Mouse (Mus musculus) cerebellum, adult 2 months (tissue): Measurements from ENCODE around the gene Ubtd2. TPM values are rescaled to one million over a fixed set of nuclear protein-coding genes. Genes with fewer than 3 reads are reported as not detected.
"Not testable (repeated sequence)": the region's sequence is repeated elsewhere in the genome, so short reads cannot be mapped to it uniquely, and the experiment has no call there.

Source experiments
- DNase-seq, 2 experiments: peaks; one replicate each; pipeline ENCODE4 v3.0.0; 2021
- H3K27ac ChIP-seq: fragments of 200-500 bp; 2 replicates; pipeline ENCODE4 v1.5.1; 2012; ENCODE audit warnings: low read length, control low read depth, inconsistent platforms; ENCODE audit not compliant: insufficient read depth
- H3K27me3 ChIP-seq: fragments of 200-500 bp; 2 replicates; pipeline ENCODE4 v1.6.1; 2012; ENCODE audit warnings: inconsistent platforms, mild to moderate bottlenecking, low read length, moderate library complexity; ENCODE audit not compliant: control insufficient read depth, insufficient read depth
- H3K4me1 ChIP-seq: fragments of 200-500 bp; 2 replicates; pipeline ENCODE4 v1.6.1; 2011; ENCODE audit warnings: low read length; ENCODE audit not compliant: control insufficient read depth, insufficient read depth
- H3K4me3 ChIP-seq: fragments of 200-500 bp; replicated peaks from 2 replicates; pipeline ENCODE3; 2011; ENCODE audit warnings: mild to moderate bottlenecking, low read depth, low read length, control low read depth; ENCODE audit not compliant: insufficient read depth
- CTCF ChIP-seq: fragments of 200-500 bp; IDR thresholded peaks from 2 replicates; pipeline ENCODE4 v1.5.1; 2011; ENCODE audit warnings: low read depth, mild to moderate bottlenecking, control low read depth, low read length, moderate library complexity, borderline replicate concordance; ENCODE audit not compliant: insufficient read depth
- POLR2A ChIP-seq: fragments of 200-500 bp; IDR thresholded peaks from 2 replicates; pipeline ENCODE4 v1.6.1; 2011; ENCODE audit warnings: low read length, control low read depth, borderline replicate concordance; ENCODE audit not compliant: insufficient read depth
- WGBS: fragments of 180-500 bp; shearing (Covaris S2); methylation state at CpG from one replicate; pipeline ENCODE4 v1.1.7; 2018; 5-methylcytosine and 5-hydroxymethylcytosine counted together
- polyA plus RNA-seq: library from polyadenylated mRNA; depleted of rRNA; stranded (reverse); fragments of >200 nt; gene quantifications from 2 replicates; pipeline ENCODE4 v1.2.3, GENCODE M21; 2012

The Ubtd2 gene
- polyA plus RNA-seq, 1 experiment, result 26.4 TPM

DNA sequence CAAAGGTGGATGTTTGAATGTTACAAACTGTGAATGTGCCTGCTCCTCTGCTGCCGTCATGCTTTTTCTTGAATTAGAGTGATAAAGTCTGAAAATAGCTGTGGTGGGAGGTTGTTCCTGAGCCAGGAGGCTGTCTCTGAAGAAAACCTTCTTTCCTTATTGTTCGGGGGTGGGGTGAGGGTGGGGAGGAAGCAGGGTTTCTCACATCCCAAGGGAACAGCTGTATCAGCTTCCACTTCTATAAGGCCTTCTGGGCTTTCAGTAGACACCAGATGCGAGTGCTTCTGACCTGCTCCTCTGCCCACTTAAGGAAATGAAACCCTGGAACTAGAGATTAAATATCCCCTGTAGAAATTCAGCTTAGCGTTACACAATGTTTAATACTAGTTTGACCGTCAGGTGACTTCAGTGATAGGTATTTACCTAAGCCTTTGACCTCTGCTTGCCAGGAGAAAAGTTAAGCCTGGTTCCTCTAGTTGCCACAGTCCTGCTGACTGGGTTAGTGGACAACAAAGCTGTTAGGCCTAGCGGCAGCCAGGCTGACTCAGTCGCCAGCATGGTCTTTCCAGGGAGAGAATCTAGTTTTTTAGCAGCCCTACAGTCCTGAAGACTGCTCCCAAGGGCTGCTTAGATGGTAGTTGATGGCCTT is 50.0 kb downstream of the Ubtd2 start:
- TF ChIP-seq CTCF, result no peak
- no peak for TF ChIP-seq POLR2A
- H3K27me3 ChIP-seq, result no peaks in the 10 kb centered on the region
- DNase-seq, result no peak
- no peak overlapping the region for H3K4me3 ChIP-seq
- 88% methylated on average over 7 of the region's 7 CpGs for WGBS
- no peak overlapping the region for H3K27ac ChIP-seq
- no peaks in the 10 kb centered on the region for H3K4me1 ChIP-seq

DNA sequence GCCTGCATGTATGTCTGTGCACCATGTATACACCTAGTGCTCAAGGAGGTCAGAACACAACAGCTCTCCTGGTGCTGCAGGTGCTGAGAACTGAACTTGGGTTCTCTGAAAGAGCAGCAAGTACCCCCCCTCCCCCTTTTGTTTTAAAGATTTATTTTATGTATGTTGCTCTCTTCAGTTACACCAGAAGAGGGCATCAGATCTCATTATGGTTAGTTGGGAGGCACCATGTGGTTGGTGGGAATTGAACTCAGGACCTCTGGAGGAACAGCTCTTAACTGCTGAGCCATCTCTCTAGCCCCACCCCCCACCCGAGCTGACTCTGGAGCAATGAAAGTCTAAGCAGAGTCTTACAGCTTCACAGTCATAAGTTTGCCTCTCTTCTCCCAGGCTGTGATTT is 55.8 kb downstream of the Ubtd2 start:
- 79% methylated on average over 1 of the region's 1 CpGs for WGBS
- no peaks in the 10 kb centered on the region for H3K27me3 ChIP-seq
- peaks cover 3% of the 10 kb centered on the region; the same call in 1 of the 2 replicates for H3K4me1 ChIP-seq
- H3K4me3 ChIP-seq, result no peak overlapping the region
- TF ChIP-seq CTCF, result no peak
- TF ChIP-seq POLR2A, result no peak
- no peak overlapping the region for H3K27ac ChIP-seq
- no peak for DNase-seq

DNA sequence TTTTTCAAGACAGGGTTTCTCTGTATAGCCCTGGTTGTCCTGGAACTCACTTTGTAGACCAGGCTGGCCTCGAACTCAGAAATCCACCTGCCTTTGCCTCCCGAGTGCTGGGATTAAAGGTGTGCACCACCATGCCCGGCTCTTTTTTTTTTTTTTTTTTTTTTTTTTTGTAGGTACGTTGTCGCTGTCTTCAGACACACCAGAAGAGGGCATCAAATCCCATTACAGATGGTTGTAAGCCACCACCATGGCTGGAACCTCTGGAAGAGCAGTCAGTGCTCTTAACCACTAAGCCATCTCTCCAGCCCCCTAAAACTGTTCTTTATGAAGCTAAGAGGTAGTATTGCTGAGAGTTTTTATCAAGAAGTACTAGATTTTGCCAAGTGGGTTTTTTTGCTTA is 59.7 kb downstream of the Ubtd2 start:
- not testable (repeated sequence) for H3K27ac ChIP-seq, H3K4me3 ChIP-seq, H3K27me3 ChIP-seq, DNase-seq
- WGBS, result 95% methylated on average over 4 of the region's 5 CpGs
- peaks cover 20% of the 10 kb centered on the region for H3K4me1 ChIP-seq

DNA sequence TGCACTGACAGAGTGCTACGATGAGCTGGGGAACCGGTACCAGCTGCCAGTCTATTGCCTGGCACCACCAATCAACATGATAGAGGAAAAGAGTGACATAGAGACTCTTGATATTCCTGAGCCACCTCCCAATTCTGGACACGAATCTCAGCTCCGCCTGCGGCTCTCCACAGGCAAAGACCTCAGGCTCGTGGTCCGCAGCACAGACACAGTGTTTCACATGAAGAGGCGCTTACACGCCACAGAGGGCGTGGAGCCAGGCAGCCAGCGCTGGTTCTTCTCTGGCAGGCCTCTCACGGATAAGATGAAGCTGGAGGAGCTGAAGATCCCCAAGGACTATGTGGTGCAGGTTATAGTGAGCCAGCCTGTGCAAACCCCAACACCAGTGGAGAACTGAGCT is 60.9 kb downstream of the Ubtd2 start:
- 33% methylated on average over 12 of the region's 12 CpGs for WGBS

DNA sequence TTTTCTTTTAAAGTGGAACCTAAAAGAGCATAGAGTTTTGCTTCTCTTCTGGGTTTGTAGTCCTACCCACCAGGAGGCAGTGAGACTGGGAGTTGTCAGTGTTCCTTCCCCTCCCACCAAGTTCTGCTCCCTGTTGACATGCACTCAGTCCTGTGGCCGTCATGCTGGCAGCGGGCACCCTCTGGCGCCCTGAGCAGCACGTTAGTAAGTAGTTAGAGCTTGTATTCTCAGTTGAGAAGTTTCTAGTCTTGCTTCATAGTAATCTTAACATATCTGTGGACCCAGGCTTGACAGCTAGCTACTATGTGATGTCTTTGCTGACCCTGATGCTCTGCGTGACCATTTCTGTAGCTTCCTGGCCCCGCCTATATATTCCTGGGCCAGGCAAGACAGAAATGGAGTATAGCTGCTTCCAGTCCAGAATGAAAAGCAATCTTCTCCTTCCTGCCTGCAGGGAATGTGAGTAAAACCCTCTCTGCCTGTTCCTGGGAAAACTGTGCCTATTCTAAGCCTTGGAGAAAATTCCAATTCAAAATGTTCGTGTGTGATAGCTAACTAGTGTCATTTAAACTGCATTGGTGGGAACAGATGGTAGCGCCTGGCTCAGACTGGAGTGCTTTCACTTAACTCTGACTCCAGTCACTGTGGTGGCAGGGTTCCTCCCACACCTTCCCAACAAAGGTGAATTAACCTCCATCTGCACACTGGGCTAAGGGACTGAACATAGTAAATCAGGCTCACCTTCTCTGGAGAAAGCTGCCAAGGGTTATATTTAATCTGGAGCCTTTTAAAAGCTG is 61.9 kb downstream of the Ubtd2 start:
- no peak overlapping the region for H3K4me3 ChIP-seq
- DNase-seq, result peak; percentile 79 to 95
- no peaks in the 10 kb centered on the region for H3K27me3 ChIP-seq
- 12% methylated on average over 8 of the region's 8 CpGs for WGBS
- peak overlapping the region; percentile 88 for H3K27ac ChIP-seq
- TF ChIP-seq POLR2A (no peak), CTCF (no peak)
- peaks cover 26% of the 10 kb centered on the region for H3K4me1 ChIP-seq

More for the DNA sequence above, 60.9 kb downstream of the Ubtd2 start:
- Histone ChIP-seq H3K4me1 (peaks cover 20% of the 10 kb centered on the region), H3K27me3 (no peaks in the 10 kb centered on the region), H3K27ac (peak overlapping the region; percentile 49), H3K4me3 (no peak overlapping the region)
- TF ChIP-seq CTCF, result no peak
- no peak for TF ChIP-seq POLR2A
- peak; percentile 49 to 52 for DNase-seq

DNA sequence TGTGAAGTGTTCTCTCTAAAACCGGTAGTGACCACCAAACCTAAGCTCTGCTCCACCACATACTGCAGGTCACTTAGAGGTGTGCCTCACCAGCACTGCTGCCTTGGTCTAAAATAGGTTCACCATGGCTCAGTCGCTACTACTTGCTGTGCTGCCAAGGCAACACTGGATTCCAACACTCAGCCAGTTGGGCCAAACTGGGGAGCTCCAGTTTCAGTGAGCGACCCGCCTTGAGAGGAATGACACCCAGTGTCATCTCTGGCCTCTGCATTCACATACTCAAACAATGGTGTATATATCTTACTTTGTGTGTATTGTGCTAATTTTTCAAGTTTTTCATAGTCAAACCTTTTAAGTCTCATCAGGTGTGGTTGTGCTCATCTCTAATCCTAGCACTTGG is 63.6 kb downstream of the Ubtd2 start:
- Histone ChIP-seq H3K27me3 (no peaks in the 10 kb centered on the region), H3K27ac (peak overlapping the region; percentile 59; the same call in 1 of the 2 replicates), H3K4me1 (peaks cover 26% of the 10 kb centered on the region), H3K4me3 (no peak overlapping the region)
- peak in 1 of 2 experiments; percentile 58 for DNase-seq
- TF ChIP-seq POLR2A, result no peak
- 49% methylated on average over 4 of the region's 4 CpGs for WGBS

DNA sequence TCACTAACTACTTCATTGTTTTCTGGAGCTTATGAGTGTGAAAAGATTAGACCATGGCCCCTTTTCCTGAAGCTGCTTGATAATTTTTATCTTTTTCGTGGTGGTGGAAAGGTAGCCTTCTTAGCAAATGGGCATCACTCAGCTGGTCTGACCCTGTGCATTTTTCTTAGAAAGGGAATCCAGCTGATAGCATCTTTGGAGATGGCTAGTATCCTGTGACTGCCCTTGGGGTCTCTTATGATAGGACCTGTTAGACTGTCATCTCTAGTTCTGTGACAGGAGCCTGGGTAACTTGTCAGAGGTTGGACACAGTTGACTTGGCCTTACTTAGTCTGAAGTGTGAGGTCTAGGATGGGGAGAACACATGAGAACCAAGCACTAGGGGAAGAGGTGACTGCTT is 64.2 kb downstream of the Ubtd2 start:
- Histone ChIP-seq H3K27me3 (no peaks in the 10 kb centered on the region), H3K27ac (no peak overlapping the region), H3K4me1 (peaks cover 26% of the 10 kb centered on the region), H3K4me3 (no peak overlapping the region)
- no peak for TF ChIP-seq CTCF
- no peak for TF ChIP-seq POLR2A
- 94% methylated on average over 1 of the region's 1 CpGs for WGBS
- DNase-seq, result no peak

DNA sequence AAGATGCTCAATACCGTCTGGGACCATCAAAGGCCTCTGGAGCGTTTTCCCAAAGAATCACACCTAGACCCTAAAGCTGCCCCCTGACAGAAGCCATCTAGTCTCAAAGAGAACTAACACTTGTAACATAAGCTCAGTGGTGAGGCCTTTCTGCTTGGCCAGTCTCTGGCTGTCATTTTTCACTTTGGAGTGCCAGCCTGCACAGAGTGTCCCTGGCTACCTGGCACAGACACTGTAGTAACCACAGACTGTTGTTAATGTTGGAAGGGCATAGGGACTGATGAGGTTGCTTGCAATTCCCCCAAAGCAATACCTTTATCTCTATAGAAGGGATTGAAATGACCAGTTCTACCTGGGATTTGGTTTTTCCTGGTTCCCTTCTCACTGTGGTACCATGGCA is 66.1 kb downstream of the Ubtd2 start:
- Histone ChIP-seq H3K4me1 (peaks cover 20% of the 10 kb centered on the region), H3K27me3 (no peaks in the 10 kb centered on the region), H3K27ac (no peak overlapping the region), H3K4me3 (no peak overlapping the region)
- WGBS, result 78% methylated on average over 2 of the region's 2 CpGs
- TF ChIP-seq POLR2A, result no peak
- TF ChIP-seq CTCF, result no peak
- DNase-seq, result no peak
